Mouse (Mus musculus): Measurements from ENCODE around the gene Spata32.
"Not testable (repeated sequence)": the region's sequence is repeated elsewhere in the genome, so short reads cannot be mapped to it uniquely, and the experiment has no call there.

GRCm38 (mm10) chr11:103222718-103223117 is 4.5 kb upstream of the Spata32 start:
- not testable (repeated sequence) for TF ChIP-seq CTCF (conservative IDR thresholded peaks at IDR 0.05 in 1 of 2, IDR thresholded peaks at IDR 0.05 in 1 of 2; ENCODE audit: low read depth in 2 of 2, low read length in 2 of 2); CHD2 (IDR thresholded peaks at IDR 0.05; ENCODE audit: low read length); NRF1 (IDR thresholded peaks at IDR 0.05; ENCODE audit: low read depth, low read length); EP300 (IDR thresholded peaks at IDR 0.05; ENCODE audit: low read length); UBTF (IDR thresholded peaks at IDR 0.05; ENCODE audit: low read depth, low read length); USF2 (conservative IDR thresholded peaks at IDR 0.05; ENCODE audit: low read depth, low read length); HCFC1 (IDR thresholded peaks at IDR 0.05; ENCODE audit: low read depth, low read length); MYC (IDR thresholded peaks at IDR 0.05; ENCODE audit: low read depth, low read length)

Measured in CH12.LX (cell line).